In the genomic region with DNA sequence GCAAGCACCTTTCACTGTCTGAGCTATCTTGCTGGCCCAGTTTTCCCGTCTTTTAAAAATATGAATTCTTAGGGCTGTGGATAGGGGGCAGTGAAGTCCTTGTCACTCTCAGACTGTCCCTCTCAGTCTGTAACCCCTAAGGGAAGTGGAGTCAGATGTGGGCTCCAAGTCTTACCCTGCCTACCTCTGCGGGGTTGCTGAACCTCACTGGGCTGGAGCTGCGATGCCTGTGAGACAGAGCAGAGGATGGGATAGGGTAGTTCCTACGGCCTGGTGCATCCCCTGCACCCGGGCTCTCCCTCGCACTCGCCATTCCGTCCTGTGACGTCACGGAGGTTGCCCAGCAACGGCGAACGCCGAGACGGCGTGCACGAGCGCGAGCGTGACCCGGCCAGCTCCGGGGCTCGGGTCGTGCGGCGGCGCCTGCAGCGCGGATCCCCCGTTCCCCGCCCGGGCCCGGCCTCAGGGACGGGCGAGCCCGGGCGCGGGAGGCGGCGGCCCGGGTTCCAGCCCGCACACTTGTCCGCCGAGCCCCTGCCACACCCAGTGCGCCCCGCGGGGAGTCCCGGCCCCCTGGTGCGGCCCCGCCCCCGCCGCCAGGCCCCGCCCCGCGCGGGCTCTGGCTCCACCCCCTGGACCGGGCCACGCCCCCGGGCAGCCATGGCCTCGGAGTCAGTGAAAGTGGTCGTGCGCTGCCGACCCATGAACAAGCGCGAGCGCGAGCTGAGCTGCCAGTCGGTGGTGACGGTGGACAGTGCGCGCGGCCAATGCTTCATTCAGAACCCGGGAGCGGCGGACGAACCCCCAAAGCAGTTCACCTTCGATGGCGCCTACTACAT, we compare ENCODE assay signal across 8 mouse cellular contexts. TPM values are rescaled to one million over a fixed set of nuclear protein-coding genes. Genes with fewer than 3 reads are reported as not detected.
DNase-seq lines count a peak whose midpoint lies in the region; ATAC-seq and TF ChIP-seq lines count a peak whose summit lies in the region.

No protein-coding gene starts in this region.

- TF ChIP-seq EP300 in CH12.LX (IDR thresholded peaks at IDR 0.05; ENCODE audit: low read length): no peak

- TF ChIP-seq CTCF in CH12.LX (conservative IDR thresholded peaks at IDR 0.05 in 1 of 2, IDR thresholded peaks at IDR 0.05 in 1 of 2; ENCODE audit: low read depth in 2 of 2, low read length in 2 of 2): peak in 1 of 2 experiments; percentile 49; a peak in 2 of 4 replicates
- 0 out of 2 replicates have a peak, but pooled peaks have one; percentile 4 for TF ChIP-seq CTCF in testis, adult 2 months (IDR thresholded peaks at IDR 0.05; ENCODE audit: control insufficient read depth, insufficient read depth, insufficient replicate concordance, low read depth, low read length)

- whole genome bisulfite sequencing in forebrain, embryonic 13.5 days: under 1% methylated on average over 55 of the region's 78 CpGs
- WGBS in neural tube, embryonic 14.5 days: under 1% methylated on average over 64 of the region's 78 CpGs

- peaks cover 27% of the 10 kb centered on the region for H3K27me3 ChIP-seq in CH12.LX (replicated peaks)
- H3K27me3 ChIP-seq in forebrain, embryonic 13.5 days: peaks cover 44% of the 10 kb centered on the region
- no peaks in the 10 kb centered on the region for H3K27me3 ChIP-seq in neural tube, embryonic 14.5 days (ENCODE audit: control insufficient read depth, insufficient read depth, low read length)
- no peaks in the 10 kb centered on the region for H3K27me3 ChIP-seq in testis, adult 2 months (ENCODE audit: control insufficient read depth, insufficient read depth, low read length)

- H3K4me1 ChIP-seq in CH12.LX (ENCODE audit: control insufficient read depth in 1 of 2, insufficient read depth in 2 of 2): no peaks in the 10 kb centered on the region; a peak in 1 of 4 replicates
- peaks cover 13% of the 10 kb centered on the region for H3K4me1 ChIP-seq in forebrain, embryonic 13.5 days
- H3K4me1 ChIP-seq in neural tube, embryonic 14.5 days (ENCODE audit: control insufficient read depth, insufficient read depth, low read length): no peaks in the 10 kb centered on the region
- H3K4me1 ChIP-seq in testis, adult 2 months (ENCODE audit: control insufficient read depth, insufficient read depth, low read length): peaks cover 9% of the 10 kb centered on the region

- H3K4me2 ChIP-seq in CH12.LX (ENCODE audit: insufficient read depth, low read depth, poor library complexity, severe bottlenecking): peak overlapping the region; percentile 82
- H3K4me2 ChIP-seq in forebrain, embryonic 13.5 days: peak overlapping the region; percentile 79
- peak overlapping the region; percentile 56 for H3K4me2 ChIP-seq in neural tube, embryonic 14.5 days (ENCODE audit: low read depth, low read length)

- no peak overlapping the region for H3K27ac ChIP-seq in CH12.LX (ENCODE audit: insufficient read depth, low read depth)
- no peak overlapping the region for H3K27ac ChIP-seq in forebrain, embryonic 13.5 days
- H3K27ac ChIP-seq in neural tube, embryonic 14.5 days (ENCODE audit: low read depth, low read length): peak overlapping the region; percentile 49
- H3K27ac ChIP-seq in testis, adult 2 months (ENCODE audit: control insufficient read depth, insufficient read depth, low read depth, low read length): peak overlapping the region; percentile 63; the same call in 1 of the 2 replicates

- dilution Hi-C loops in CH12.LX (cut with MboI; ENCODE audit: extremely low pct_ligation_motif_present, extremely low pct_unique_long_range_greater_than_20kb, low sequenced_read_pairs): no loop called here

- peak; percentile 88 for ATAC-seq in forebrain, embryonic 13.5 days
- ATAC-seq in neural tube, embryonic 14.5 days (ENCODE audit: low read depth): peak; percentile 92

- no peaks in the 10 kb centered on the region for H3K79me2 ChIP-seq in CH12.LX (replicated peaks; ENCODE audit: control insufficient read depth, extremely low read depth, insufficient read depth, poor library complexity, severe bottlenecking)

- peak; percentile 10 for TF ChIP-seq RAD21 in CH12.LX (IDR thresholded peaks at IDR 0.05; ENCODE audit: low read depth, low read length)

- peaks cover 5 to 33% of the 10 kb centered on the region in 2 experiments for H3K36me3 ChIP-seq in CH12.LX (replicated peaks in 1 of 2; ENCODE audit: control insufficient read depth in 1 of 2, insufficient read depth in 1 of 2, low read length in 1 of 2)
- H3K36me3 ChIP-seq in forebrain, embryonic 13.5 days (ENCODE audit: poor library complexity, severe bottlenecking): no peaks in the 10 kb centered on the region
- H3K36me3 ChIP-seq in neural tube, embryonic 14.5 days (ENCODE audit: control insufficient read depth, insufficient read depth, low read length): no peaks in the 10 kb centered on the region
- H3K36me3 ChIP-seq in testis, adult 2 months (ENCODE audit: control insufficient read depth, insufficient read depth, low read length): no peaks in the 10 kb centered on the region

- peak overlapping the region; percentile 34 to 54 (median 49) for H3K4me3 ChIP-seq in CH12.LX (replicated peaks in 1 of 3; ENCODE audit: low read depth in 2 of 3, low read length in 2 of 3, poor library complexity in 1 of 3)
- H3K4me3 ChIP-seq in forebrain, embryonic 13.5 days: peak overlapping the region; percentile 66
- H3K4me3 ChIP-seq in neural tube, embryonic 14.5 days (ENCODE audit: low read depth, low read length): peak overlapping the region; percentile 60
- peak overlapping the region; percentile 96 for H3K4me3 ChIP-seq in testis, adult 2 months (ENCODE audit: control insufficient read depth, low read depth, low read length)

- intact Hi-C loops in heart, postnatal 14 days (cut with DNase I): no loop called here

- no peak for TF ChIP-seq POLR2A in CH12.LX (IDR thresholded peaks at IDR 0.05; ENCODE audit: low read depth, low read length)
- peak; percentile 74; the same call in 1 of the 2 replicates for TF ChIP-seq POLR2A in testis, adult 2 months (IDR thresholded peaks at IDR 0.05; ENCODE audit: control insufficient read depth, low read depth, low read length)

- DNase-seq in CH12.LX (ENCODE audit: extremely low read depth): peak; percentile 63
- peak; percentile 53 for DNase-seq in c-Kit-positive CD71-positive TER-119-positive erythroid progenitor cells, embryonic 14.5 days (ENCODE audit: low spot score)
- DNase-seq in heart, postnatal 14 days: peak; percentile 88 to 94
- DNase-seq in layer of hippocampus, adult 11-12 months (ENCODE audit: low spot score): peak; percentile 89
- peak; percentile 84 to 86 for DNase-seq in lung, adult 18-20 months

- peaks cover 3% of the 10 kb centered on the region for H3K9me3 ChIP-seq in CH12.LX (replicated peaks; ENCODE audit: low read length)
- H3K9me3 ChIP-seq in forebrain, embryonic 13.5 days (replicated peaks): no peaks in the 10 kb centered on the region
- H3K9me3 ChIP-seq in neural tube, embryonic 14.5 days (ENCODE audit: control insufficient read depth, low read length): no peaks in the 10 kb centered on the region

- H3K9ac ChIP-seq in CH12.LX (ENCODE audit: insufficient read depth, low read depth): no peak overlapping the region
- peak overlapping the region; percentile 59 for H3K9ac ChIP-seq in forebrain, embryonic 13.5 days
- peak overlapping the region; percentile 48 for H3K9ac ChIP-seq in neural tube, embryonic 14.5 days (replicated peaks; ENCODE audit: low read depth, low read length)

- in situ Hi-C loops in CH12.LX (cut with MboI; ENCODE audit: low pct_ligation_motif_present, low pct_unique_long_range_greater_than_20kb, low sequenced_read_pairs): no loop called here

TF ChIP-seq in CH12.LX, 34 proteins besides CTCF, POLR2A, EP300 and RAD21 (continues in another document):
- TF ChIP-seq BHLHE40 (IDR thresholded peaks at IDR 0.05; ENCODE audit: low read depth, low read length) (peak; percentile 80), UBTF (IDR thresholded peaks at IDR 0.05; ENCODE audit: low read depth, low read length) (no peak), MXI1 (IDR thresholded peaks at IDR 0.05; ENCODE audit: low read depth, low read length) (peak; percentile 97), MAX (IDR thresholded peaks at IDR 0.05; ENCODE audit: low read length) (peak; percentile 16; the same call in 1 of the 2 replicates), ELF1 (IDR thresholded peaks at IDR 0.05; ENCODE audit: low read depth, low read length) (no peak), ETS1 (conservative IDR thresholded peaks at IDR 0.05; ENCODE audit: low read depth, low read length) (no peak), ZKSCAN1 (IDR thresholded peaks at IDR 0.05; ENCODE audit: borderline replicate concordance, low read depth, low read length) (no peak)

RNA-seq across cellular contexts. Expression of gene Kif17, which starts 11.8 kb away (rescaled TPM):
- 0.08 and 0.17 TPM in 2 replicates for total RNA-seq in CH12.LX (2012; rRNA removed)
- 0.55 and 0.59 TPM in 2 replicates for total RNA-seq in CH12.LX (2014; rRNA removed)
- polyA plus RNA-seq in CH12.LX (2012; ENCODE audit: insufficient read length, low read depth): 1.5 and 1.8 TPM in 2 replicates
- polyA plus RNA-seq in forebrain, embryonic 13.5 days (2015; fragmentation: Nextera tagmentation; extraction: Ambion mirVana): 0.59 and 0.77 TPM in 2 replicates
- under 1 TPM; 0.12 TPM for total RNA-seq in heart, postnatal 14 days (2021)
- 3.7 and 4.3 TPM in 2 replicates for polyA plus RNA-seq in neural tube, embryonic 14.5 days (2014; fragmentation: Nextera tagmentation; extraction: Ambion mirVana)
- 224 and 276 TPM in 2 replicates for polyA plus RNA-seq in testis, adult 2 months (2012; rRNA removed)

RNA-seq across cellular contexts. Expression of gene Sh2d5, which starts 11.9 kb away (rescaled TPM):
- 0.68 and 1.1 TPM in 2 replicates for total RNA-seq in CH12.LX (2012; rRNA removed)
- 0.24 and 0.28 TPM in 2 replicates for total RNA-seq in CH12.LX (2014; rRNA removed)
- 0.57 and 0.83 TPM in 2 replicates for polyA plus RNA-seq in CH12.LX (2012; ENCODE audit: insufficient read length, low read depth)
- 2.5 and 3.0 TPM in 2 replicates for polyA plus RNA-seq in forebrain, embryonic 13.5 days (2015; fragmentation: Nextera tagmentation; extraction: Ambion mirVana)
- under 1 TPM; 0.07 to 0.50 TPM for total RNA-seq in heart, postnatal 14 days (2021)
- polyA plus RNA-seq in neural tube, embryonic 14.5 days (2014; fragmentation: Nextera tagmentation; extraction: Ambion mirVana): 12.8 and 14.8 TPM in 2 replicates
- 1.1 TPM in 2 replicates for polyA plus RNA-seq in testis, adult 2 months (2012; rRNA removed)

RNA-seq across cellular contexts. Expression of gene Ddost, which starts 42.5 kb away (rescaled TPM):
- total RNA-seq in CH12.LX (2012; rRNA removed): 163 and 184 TPM in 2 replicates
- total RNA-seq in CH12.LX (2014; rRNA removed): 153 and 164 TPM in 2 replicates
- 174 and 186 TPM in 2 replicates for polyA plus RNA-seq in CH12.LX (2012; ENCODE audit: insufficient read length, low read depth)
- polyA plus RNA-seq in forebrain, embryonic 13.5 days (2015; fragmentation: Nextera tagmentation; extraction: Ambion mirVana): 176 and 192 TPM in 2 replicates
- total RNA-seq in heart, postnatal 14 days (2021): 10 to 100 TPM; 65.7 to 69.2 TPM
- polyA plus RNA-seq in neural tube, embryonic 14.5 days (2014; fragmentation: Nextera tagmentation; extraction: Ambion mirVana): 190 and 208 TPM in 2 replicates
- 156 and 177 TPM in 2 replicates for polyA plus RNA-seq in testis, adult 2 months (2012; rRNA removed)

RNA-seq across cellular contexts. Expression of gene Hp1bp3, which starts 46.0 kb away (rescaled TPM):
- total RNA-seq in CH12.LX (2012; rRNA removed): 61.9 and 67.7 TPM in 2 replicates
- 66.9 and 73.7 TPM in 2 replicates for total RNA-seq in CH12.LX (2014; rRNA removed)
- 78.2 and 84.2 TPM in 2 replicates for polyA plus RNA-seq in CH12.LX (2012; ENCODE audit: insufficient read length, low read depth)
- polyA plus RNA-seq in forebrain, embryonic 13.5 days (2015; fragmentation: Nextera tagmentation; extraction: Ambion mirVana): 235 and 259 TPM in 2 replicates
- 10 to 100 TPM; 77.5 to 83.0 TPM for total RNA-seq in heart, postnatal 14 days (2021)
- 181 and 197 TPM in 2 replicates for polyA plus RNA-seq in neural tube, embryonic 14.5 days (2014; fragmentation: Nextera tagmentation; extraction: Ambion mirVana)
- polyA plus RNA-seq in testis, adult 2 months (2012; rRNA removed): 14.7 and 17.1 TPM in 2 replicates

Comparison
In these comparisons a context has a peak if more than half of its experiments do, and no peak if none do; other contexts are left out.
1. H3K27ac ChIP-seq: peak in neural tube, embryonic 14.5 days (single experiment) and testis, adult 2 months (single experiment); none in CH12.LX (single experiment) and forebrain, embryonic 13.5 days (single experiment).
2. RNA of gene Kif17, which starts 11.8 kb away (polyA plus RNA-seq): 224 to 276 TPM in testis, adult 2 months; 3.7 to 4.3 TPM in neural tube, embryonic 14.5 days, 1.5 to 1.8 TPM in CH12.LX and 0.59 to 0.77 TPM in forebrain, embryonic 13.5 days; every median in the first group is over 10 times any median in the second.
3. Peak in every context shown above with its lines, with median percentiles within 50 percentile points of each other: DNase-seq, H3K4me2 ChIP-seq and H3K4me3 ChIP-seq.